Mouse (Mus musculus) midbrain, embryonic 15.5 days (tissue): ENCODE data around the gene Grhl3. TPM values are rescaled to one million over a fixed set of nuclear protein-coding genes. Genes with fewer than 3 reads are reported as not detected.
"Not testable (repeated sequence)": the region's sequence is repeated elsewhere in the genome, so short reads cannot be mapped to it uniquely, and the experiment has no call there.

Experiments used
- ATAC-seq: fragments of 200-750 bp; cut with Nextera tagmentation; replicated peaks from 2 replicates; pipeline ENCODE4 v1.8.0; 2017; ENCODE audit warnings: moderate TSS enrichment
- H3K27ac ChIP-seq: fragments of 300-500 bp; sonication (generic); 2 replicates; pipeline ENCODE4 v1.5.1; 2015; ENCODE audit warnings: mild to moderate bottlenecking, inconsistent platforms
- H3K27me3 ChIP-seq: fragments of 300-500 bp; sonication (generic); replicated peaks from 2 replicates; pipeline ENCODE4 v1.6.1; 2015; ENCODE audit warnings: inconsistent platforms
- H3K36me3 ChIP-seq: fragments of 300-500 bp; sonication (generic); replicated peaks from 2 replicates; pipeline ENCODE4 v1.6.1; 2015; ENCODE audit warnings: inconsistent platforms
- H3K4me1 ChIP-seq: fragments of 300-500 bp; sonication (generic); 2 replicates; pipeline ENCODE4 v1.6.1; 2015; ENCODE audit warnings: inconsistent platforms
- H3K4me2 ChIP-seq: fragments of 300-500 bp; sonication (generic); 2 replicates; pipeline ENCODE4 v1.6.1; 2015; ENCODE audit warnings: inconsistent platforms, mild to moderate bottlenecking, moderate library complexity
- H3K4me3 ChIP-seq: fragments of 300-500 bp; sonication (generic); 2 replicates; pipeline ENCODE4 v1.5.1; 2015; ENCODE audit warnings: mild to moderate bottlenecking, inconsistent platforms
- H3K9ac ChIP-seq: fragments of 300-500 bp; sonication (generic); 2 replicates; pipeline ENCODE4 v1.6.1; 2015; ENCODE audit warnings: mild to moderate bottlenecking, inconsistent platforms
- H3K9me3 ChIP-seq: fragments of 300-500 bp; sonication (generic); 2 replicates; pipeline ENCODE4 v1.6.1; 2016; ENCODE audit warnings: inconsistent platforms
- WGBS: fragments of 180-500 bp; shearing (Covaris S2); methylation state at CpG from one replicate; pipeline ENCODE4 v1.1.7; 2015; ENCODE audit warnings: mixed read lengths; 5-methylcytosine and 5-hydroxymethylcytosine counted together
- polyA plus RNA-seq: library from polyadenylated mRNA; unstranded; fragments of >200 nt; fragmentation: Nextera tagmentation; extraction: Ambion mirVana; gene quantifications from 2 replicates; pipeline ENCODE4 v1.2.1, GENCODE M21; 2015

Grhl3 gene
- polyA plus RNA-seq: 1.5 TPM in 2 replicates

DNA sequence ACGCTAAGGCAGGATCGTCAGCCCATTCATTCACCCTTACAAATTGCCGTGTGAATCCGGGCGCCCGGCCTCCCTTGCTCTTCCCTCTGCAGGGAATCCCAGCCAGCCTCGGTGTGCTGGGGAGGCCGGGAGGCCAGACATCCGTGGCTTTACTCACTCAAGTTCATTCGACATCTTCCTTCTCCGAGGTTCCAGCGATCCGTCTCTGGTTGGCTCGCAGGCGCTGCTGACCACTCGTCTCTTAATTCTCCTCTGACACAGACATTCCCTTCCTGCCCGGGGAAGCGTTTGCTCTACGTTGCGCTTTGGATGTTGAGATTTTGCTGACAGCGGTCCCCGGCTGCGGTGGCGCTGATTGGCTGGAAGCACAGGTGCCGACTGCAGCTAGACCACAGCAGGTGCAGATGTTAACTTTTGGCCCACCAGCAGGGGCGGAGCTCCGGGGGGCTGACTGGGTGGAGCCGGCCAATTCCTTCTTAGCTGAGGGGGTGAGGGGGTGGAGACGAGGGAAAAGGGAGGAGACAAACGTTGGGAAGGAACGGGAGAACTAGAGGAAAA is at the start of gene Grhl3:
Grhl3 (minus strand) TSS at position 380 of the 558 bp plus-strand sequence.
- H3K9ac ChIP-seq: peak within 1 kb of the TSS; percentile 38; the same call in 1 of the 2 replicates
- 0 out of 2 replicates have a peak within 1 kb of the TSS, but pooled peaks have one; percentile 23 for H3K27ac ChIP-seq
- H3K36me3 ChIP-seq: no peaks in the 10 kb centered on the region
- no peaks in the 10 kb centered on the region for H3K9me3 ChIP-seq
- WGBS: under 1% methylated on average over 31 of the region's 31 CpGs
- ATAC-seq: 0 out of 2 replicates have a peak, but pooled peaks have one; percentile 14
- H3K4me1 ChIP-seq: peaks cover 36% of the 10 kb centered on the region
- H3K4me3 ChIP-seq: peak within 1 kb of the TSS; percentile 36
- H3K27me3 ChIP-seq: peaks cover 29% of the 10 kb centered on the region
- H3K4me2 ChIP-seq: peak within 1 kb of the TSS; percentile 75

DNA sequence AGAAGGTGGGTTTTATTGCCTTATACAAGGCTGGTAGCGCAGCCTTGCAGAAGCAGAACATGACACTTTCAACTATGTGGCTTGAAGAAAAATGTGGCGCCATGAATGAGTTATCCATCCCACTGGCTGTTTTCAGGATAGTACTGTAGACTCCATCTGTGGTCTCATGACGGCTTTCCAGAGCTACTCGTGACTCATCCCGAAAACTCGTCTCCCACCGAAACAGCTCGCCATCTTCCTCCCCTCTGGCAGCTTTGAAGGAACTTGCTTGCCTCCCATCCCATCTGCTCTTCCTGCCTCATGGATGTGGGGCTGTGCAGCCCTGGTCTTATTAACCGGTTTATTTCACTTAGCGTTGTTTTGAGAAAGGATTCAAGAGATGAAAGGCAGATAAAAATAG is 48.9 kb upstream of the Grhl3 start:
- no peak for ATAC-seq
- Histone ChIP-seq H3K4me3 (no peak overlapping the region), H3K9me3 (no peaks in the 10 kb centered on the region), H3K9ac (no peak overlapping the region), H3K27me3 (0 out of 2 replicates have a peak, but pooled peaks cover 5% of the 10 kb centered on the region), H3K27ac (no peak overlapping the region), H3K36me3 (no peaks in the 10 kb centered on the region), H3K4me2 (no peak overlapping the region), H3K4me1 (peaks cover 11% of the 10 kb centered on the region)
- 95% methylated on average over 10 of the region's 10 CpGs for WGBS

DNA sequence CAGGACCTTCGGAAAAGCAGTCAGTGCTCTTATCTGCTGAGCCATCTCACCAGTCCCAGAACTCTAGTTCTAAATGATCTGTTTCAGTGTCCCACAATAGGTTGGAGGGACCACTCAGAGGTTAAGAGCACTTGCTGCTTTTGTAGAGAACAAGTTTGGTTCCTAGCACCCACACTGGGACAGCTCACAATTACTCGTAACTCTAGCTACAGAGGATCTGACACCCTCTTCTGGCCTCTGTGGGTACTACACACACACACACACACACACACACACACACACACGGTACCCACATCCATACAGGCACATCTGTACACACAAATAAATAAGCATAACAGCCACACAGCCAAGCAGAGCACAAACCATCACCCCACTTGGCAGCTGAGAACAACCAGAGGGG is 47.0 kb upstream of the Grhl3 start:
- ATAC-seq: no peak
- H3K27me3 ChIP-seq: 0 out of 2 replicates have a peak, but pooled peaks cover 5% of the 10 kb centered on the region
- no peaks in the 10 kb centered on the region for H3K9me3 ChIP-seq
- H3K9ac ChIP-seq: no peak overlapping the region
- 95% methylated on average over 3 of the region's 3 CpGs for WGBS
- H3K4me1 ChIP-seq: peaks cover 15% of the 10 kb centered on the region
- H3K4me2 ChIP-seq: no peak overlapping the region
- H3K36me3 ChIP-seq: no peaks in the 10 kb centered on the region
- H3K27ac ChIP-seq: no peak overlapping the region
- no peak overlapping the region for H3K4me3 ChIP-seq

DNA sequence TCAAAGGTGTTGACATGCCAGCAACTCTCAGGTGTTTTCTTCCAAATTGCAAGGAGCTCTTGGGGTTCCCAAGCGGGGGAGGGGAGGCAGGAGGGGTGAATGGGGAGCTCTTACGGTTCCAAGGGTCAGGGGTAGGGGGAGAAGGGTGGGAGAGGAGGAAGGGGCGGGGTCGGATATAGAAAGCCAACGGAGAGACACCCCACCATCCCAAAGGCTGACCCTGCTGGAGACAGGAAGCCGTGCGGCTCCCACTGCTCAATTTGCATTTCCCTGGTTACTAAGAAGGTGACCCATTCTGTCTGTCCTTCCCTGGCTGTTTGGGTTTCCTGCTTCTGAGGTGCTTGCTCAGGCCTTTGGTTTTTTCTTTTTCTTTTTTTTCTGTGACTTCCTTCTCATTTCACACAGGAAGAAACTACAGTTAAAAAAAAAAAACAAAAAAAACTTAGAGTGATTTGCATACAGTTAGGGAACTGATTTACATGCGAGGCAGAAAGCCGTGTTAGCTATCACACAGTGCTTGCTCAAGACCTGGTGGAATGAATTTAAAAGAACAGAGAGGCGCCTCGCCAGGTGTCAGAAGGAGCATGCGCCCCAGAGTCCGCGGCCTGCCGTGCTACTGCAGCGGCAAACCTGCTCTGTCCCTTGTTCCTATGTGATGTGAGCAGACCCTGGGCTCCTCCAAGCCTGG is 44.5 kb upstream of the Grhl3 start:
- Histone ChIP-seq H3K27ac (no peak overlapping the region), H3K4me2 (peak overlapping the region; percentile 22), H3K4me1 (peaks cover 15% of the 10 kb centered on the region), H3K9ac (no peak overlapping the region), H3K36me3 (no peaks in the 10 kb centered on the region), H3K4me3 (no peak overlapping the region), H3K27me3 (0 out of 2 replicates have a peak, but pooled peaks cover 5% of the 10 kb centered on the region), H3K9me3 (no peaks in the 10 kb centered on the region)
- whole genome bisulfite sequencing: 7% methylated on average over 16 of the region's 16 CpGs
- ATAC-seq: no peak

DNA sequence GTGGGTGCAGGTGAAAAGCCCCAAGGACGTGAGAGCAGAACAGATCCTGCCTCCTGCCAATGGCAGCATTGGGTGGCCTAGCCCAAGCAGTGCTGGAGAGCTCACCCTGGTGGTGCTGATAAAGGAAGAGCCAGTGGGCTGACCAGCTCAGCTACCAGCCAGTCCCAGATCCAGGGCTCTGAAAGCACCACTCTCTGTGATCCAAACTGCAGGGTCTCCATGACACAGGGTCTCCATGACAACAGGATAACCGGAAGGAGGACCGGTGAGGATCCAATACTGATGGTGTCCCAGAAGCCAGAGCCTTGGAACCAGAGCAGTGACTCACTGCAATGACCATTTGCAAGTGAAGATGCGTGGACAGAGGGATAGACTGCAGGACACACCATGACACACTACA is 43.6 kb upstream of the Grhl3 start:
- no peaks in the 10 kb centered on the region for H3K9me3 ChIP-seq
- H3K9ac ChIP-seq: no peak overlapping the region
- no peak overlapping the region for H3K4me2 ChIP-seq
- no peaks in the 10 kb centered on the region for H3K36me3 ChIP-seq
- H3K27me3 ChIP-seq: 0 out of 2 replicates have a peak, but pooled peaks cover 5% of the 10 kb centered on the region
- peaks cover 15% of the 10 kb centered on the region for H3K4me1 ChIP-seq
- 31% methylated on average over 4 of the region's 4 CpGs for WGBS
- ATAC-seq: no peak
- no peak overlapping the region for H3K27ac ChIP-seq
- H3K4me3 ChIP-seq: no peak overlapping the region

DNA sequence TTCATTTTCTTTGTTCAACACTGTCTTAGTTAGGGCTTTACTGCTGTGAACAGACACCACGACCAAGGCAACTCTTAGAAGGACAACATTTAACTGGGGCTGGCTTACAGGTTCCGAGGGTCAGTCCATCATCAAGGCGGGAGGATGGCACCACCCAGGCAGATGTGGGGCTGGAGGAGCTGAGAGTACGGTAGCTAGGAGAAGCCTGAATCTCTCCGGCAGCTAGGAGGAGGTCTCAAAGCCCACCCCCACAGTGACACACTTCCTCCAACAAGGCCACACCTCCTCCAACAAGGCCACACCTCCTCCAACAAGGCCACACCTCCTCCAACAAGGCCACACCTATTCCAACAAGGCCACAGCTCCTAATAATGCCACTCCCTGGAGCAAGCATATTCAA is 41.9 kb upstream of the Grhl3 start:
- H3K4me2 ChIP-seq, H3K9me3 ChIP-seq, H3K9ac ChIP-seq, ATAC-seq, H3K36me3 ChIP-seq, H3K27ac ChIP-seq, H3K27me3 ChIP-seq, H3K4me3 ChIP-seq: not testable (repeated sequence)
- H3K4me1 ChIP-seq: peaks cover 15% of the 10 kb centered on the region
- 57% methylated on average over 5 of the region's 5 CpGs for WGBS

DNA sequence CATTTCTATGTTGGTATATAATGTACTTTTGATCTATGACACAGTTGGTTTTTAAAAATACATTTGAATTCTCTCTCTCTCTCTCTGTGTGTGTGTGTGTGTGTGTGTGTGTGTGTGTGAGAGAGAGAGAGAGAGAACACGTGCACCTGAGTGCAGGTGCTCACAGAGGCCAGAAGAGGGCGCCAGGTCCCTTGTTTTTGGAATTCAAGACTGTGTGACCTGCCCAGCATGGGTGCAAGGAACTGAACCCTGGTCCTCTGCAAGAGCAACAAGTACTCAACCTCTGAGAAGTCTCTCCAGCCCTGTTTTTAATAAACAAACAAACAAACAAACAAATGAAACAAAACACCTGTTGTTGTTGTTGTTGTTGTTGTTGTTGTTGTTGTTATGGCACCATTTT is 36.6 kb upstream of the Grhl3 start:
- no peaks in the 10 kb centered on the region for H3K4me1 ChIP-seq
- no peak for ATAC-seq
- no peaks in the 10 kb centered on the region for H3K36me3 ChIP-seq
- no peak overlapping the region for H3K27ac ChIP-seq
- H3K27me3 ChIP-seq: no peaks in the 10 kb centered on the region
- H3K4me3 ChIP-seq: no peak overlapping the region
- H3K4me2 ChIP-seq: no peak overlapping the region
- 0 out of 2 replicates have a peak, but pooled peaks cover 4% of the 10 kb centered on the region for H3K9me3 ChIP-seq
- no peak overlapping the region for H3K9ac ChIP-seq
- 81% methylated on average over 2 of the region's 2 CpGs for WGBS

DNA sequence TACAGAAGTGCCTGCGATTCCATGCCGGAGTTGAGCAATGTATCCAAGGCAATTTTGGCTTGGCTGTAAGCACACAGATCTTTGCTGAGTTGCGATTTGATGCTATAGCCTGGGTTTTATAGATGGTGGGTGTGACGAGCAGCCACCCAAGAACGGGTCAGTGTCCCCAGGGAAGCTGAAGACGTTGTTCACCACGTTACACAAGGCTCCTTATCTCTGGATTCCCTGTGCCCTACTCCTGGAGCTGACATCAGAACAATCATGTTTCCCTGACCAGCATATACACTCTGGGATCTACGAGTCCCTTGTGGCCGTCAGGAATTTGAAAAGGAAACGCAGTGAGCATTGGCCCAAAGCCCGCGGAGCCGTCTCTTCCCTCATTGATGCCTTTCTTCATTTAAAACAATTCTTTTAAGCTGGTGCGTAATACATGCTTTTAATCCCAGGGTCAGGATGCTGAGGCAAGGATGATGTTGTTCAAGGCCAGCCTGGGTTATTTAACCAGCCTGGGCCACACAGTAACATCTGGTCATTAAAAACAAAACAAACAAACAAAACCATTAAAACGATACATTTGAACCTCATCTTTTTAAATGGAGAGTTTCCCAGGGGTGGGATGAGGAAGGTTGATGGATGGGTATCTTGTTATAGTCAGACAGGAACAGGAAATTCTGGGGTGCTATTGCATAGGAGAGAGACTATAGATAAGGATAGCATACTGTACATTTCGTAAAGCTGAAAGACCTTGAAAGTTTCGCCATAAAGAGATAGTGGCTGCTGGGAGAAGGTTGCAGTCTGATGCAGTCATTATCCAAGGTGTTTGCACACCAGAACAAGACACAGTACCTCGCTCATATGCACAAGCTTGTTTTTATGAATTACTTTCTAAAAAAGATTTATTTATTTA is 34.8 kb upstream of the Grhl3 start:
- H3K9ac ChIP-seq: no peak overlapping the region
- H3K27ac ChIP-seq: no peak overlapping the region
- no peaks in the 10 kb centered on the region for H3K4me1 ChIP-seq
- ATAC-seq: no peak
- 0 out of 2 replicates have a peak, but pooled peaks cover 4% of the 10 kb centered on the region for H3K9me3 ChIP-seq
- H3K36me3 ChIP-seq: no peaks in the 10 kb centered on the region
- H3K4me2 ChIP-seq: no peak overlapping the region
- H3K27me3 ChIP-seq: no peaks in the 10 kb centered on the region
- no peak overlapping the region for H3K4me3 ChIP-seq
- WGBS: 72% methylated on average over 18 of the region's 18 CpGs

DNA sequence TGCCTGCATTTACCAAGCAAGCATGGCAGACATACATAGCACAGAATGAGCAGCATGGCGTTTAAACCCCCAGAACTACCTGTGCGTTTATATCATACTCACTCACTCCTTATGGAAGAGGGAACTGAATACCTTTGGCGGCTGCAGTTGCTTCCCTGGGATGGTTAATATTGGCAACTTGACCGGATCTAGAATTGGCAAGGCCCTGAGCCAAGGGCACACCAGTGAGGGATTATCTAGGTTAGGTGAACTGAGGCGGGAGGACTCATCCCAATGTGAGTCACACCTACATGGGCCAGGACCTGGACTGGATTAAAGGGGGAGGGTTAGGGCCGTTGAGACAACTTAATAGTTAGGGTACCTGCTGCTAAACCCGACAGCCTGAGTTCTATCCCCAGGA is 32.8 kb upstream of the Grhl3 start:
- no peaks in the 10 kb centered on the region for H3K27me3 ChIP-seq
- H3K4me3 ChIP-seq: no peak overlapping the region
- H3K36me3 ChIP-seq: no peaks in the 10 kb centered on the region
- H3K9me3 ChIP-seq: 0 out of 2 replicates have a peak, but pooled peaks cover 4% of the 10 kb centered on the region
- H3K4me1 ChIP-seq: no peaks in the 10 kb centered on the region
- 92% methylated on average over 7 of the region's 7 CpGs for WGBS
- no peak overlapping the region for H3K9ac ChIP-seq
- no peak overlapping the region for H3K27ac ChIP-seq
- ATAC-seq: no peak
- no peak overlapping the region for H3K4me2 ChIP-seq

DNA sequence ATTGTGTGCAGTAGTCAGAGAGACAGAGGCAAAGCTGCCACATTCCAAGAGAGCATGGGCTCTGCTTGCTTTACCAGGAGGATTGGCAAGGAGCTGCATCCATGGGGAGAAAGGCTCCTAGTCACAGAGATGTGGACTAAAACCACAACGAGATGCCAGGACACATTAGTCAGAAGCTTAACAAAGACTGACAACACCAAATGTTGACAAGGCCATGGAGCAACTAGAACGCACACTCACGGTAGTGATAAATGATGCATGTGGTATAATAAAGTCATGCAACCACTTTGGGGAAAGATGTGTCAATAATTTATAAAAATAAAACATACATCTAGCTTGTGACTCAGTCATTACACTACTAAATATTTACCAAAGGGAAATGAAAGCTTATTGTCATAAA is 28.1 kb upstream of the Grhl3 start:
- Histone ChIP-seq H3K4me1 (no peaks in the 10 kb centered on the region), H3K9ac (no peak overlapping the region), H3K4me3 (no peak overlapping the region), H3K27me3 (no peaks in the 10 kb centered on the region), H3K9me3 (no peaks in the 10 kb centered on the region), H3K4me2 (no peak overlapping the region), H3K36me3 (no peaks in the 10 kb centered on the region), H3K27ac (no peak overlapping the region)
- ATAC-seq: no peak
- WGBS: 89% methylated on average over 3 of the region's 3 CpGs

DNA sequence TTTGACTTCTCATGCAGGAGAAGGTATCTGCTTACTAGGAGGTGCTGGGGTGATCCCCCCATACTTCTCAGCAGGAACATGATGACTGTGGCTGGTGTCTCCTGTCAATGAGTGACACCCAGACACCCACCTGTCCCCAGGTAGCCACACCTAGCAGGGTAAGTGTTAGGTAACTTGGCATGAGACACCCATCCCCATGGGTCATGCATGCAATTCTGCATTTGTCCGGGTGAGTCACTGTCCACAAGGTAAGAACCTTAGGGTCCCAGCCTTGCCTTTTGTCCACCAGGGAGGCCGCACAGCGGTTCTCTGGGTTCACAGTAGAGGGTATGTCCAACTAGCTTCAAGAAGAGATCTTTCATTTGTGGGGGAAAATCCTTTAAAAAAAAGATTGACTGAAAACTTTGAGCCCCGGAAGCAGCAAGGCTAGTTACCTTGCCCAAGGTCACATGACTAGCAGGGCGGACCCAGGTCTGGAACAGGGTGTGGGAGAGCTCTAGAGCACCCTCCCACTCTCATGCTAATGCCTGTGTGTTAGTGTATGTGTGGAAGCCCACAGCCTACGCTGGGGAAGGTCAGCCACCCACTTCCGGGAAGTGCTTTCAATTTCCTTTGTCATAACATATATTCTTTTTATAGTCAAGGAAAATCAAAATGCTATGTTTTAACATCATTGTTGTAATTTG is 26.2 kb upstream of the Grhl3 start:
- ATAC-seq: no peak
- H3K4me1 ChIP-seq: peaks cover 8% of the 10 kb centered on the region
- no peak overlapping the region for H3K4me3 ChIP-seq
- H3K4me2 ChIP-seq: no peak overlapping the region
- H3K9me3 ChIP-seq: no peaks in the 10 kb centered on the region
- no peaks in the 10 kb centered on the region for H3K36me3 ChIP-seq
- 85% methylated on average over 7 of the region's 7 CpGs for WGBS
- H3K27me3 ChIP-seq: no peaks in the 10 kb centered on the region
- H3K27ac ChIP-seq: no peak overlapping the region
- H3K9ac ChIP-seq: no peak overlapping the region

DNA sequence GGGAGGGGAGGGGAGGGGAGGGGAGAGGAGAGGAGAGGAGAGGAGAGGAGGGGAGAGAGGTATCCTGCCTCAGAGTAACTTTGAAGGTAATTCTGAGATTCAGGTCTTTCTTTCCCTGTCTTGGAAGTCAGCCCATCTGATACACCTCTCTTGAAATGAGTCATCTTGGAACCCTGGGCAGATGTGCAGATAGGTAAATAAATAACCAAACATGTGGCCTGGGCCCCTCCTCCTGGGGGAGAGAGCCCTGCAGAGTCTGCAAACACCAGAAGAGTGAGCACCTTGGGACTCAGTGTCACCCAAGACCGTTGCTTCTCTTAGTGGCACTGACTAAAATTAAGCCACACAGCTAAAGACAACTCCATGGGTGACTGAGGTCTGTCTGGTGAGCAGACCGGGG is 25.6 kb upstream of the Grhl3 start:
- Histone ChIP-seq H3K9me3 (no peaks in the 10 kb centered on the region), H3K36me3 (no peaks in the 10 kb centered on the region), H3K4me2 (no peak overlapping the region), H3K4me3 (no peak overlapping the region), H3K9ac (no peak overlapping the region), H3K27me3 (no peaks in the 10 kb centered on the region), H3K4me1 (peaks cover 8% of the 10 kb centered on the region), H3K27ac (no peak overlapping the region)
- ATAC-seq: no peak
- WGBS: 89% methylated on average over 1 of the region's 2 CpGs
